Mouse (Mus musculus): ENCODE results near the gene Brap. TPM values are rescaled to one million over a fixed set of nuclear protein-coding genes. Genes with fewer than 3 reads are reported as not detected.
"Not testable (repeated sequence)": the region's sequence is repeated elsewhere in the genome, so short reads cannot be mapped to it uniquely, and the experiment has no call there.

The Brap gene
- total RNA-seq (2015) (18.2 and 26.3 TPM in 2 replicates), total RNA-seq (2017) (42.6 and 51.3 TPM in 2 replicates)

GRCm38 (mm10) chr5:121660059-121660896, at the start of gene Brap, which contains the start of gene Acad10:
Gene Brap, plus strand, starts transcription at chr5:121660563.
Gene Acad10, minus strand, starts transcription at chr5:121660514.
- peak; percentile 87 for ATAC-seq (replicated peaks; ENCODE audit: poor library complexity)

- ATAC-seq (replicated peaks; ENCODE audit: poor library complexity) = no peak
These were observed 48.3 kb upstream of the Brap start for GRCm38 (mm10) chr5:121612036-121612435.

GRCm38 (mm10) chr5:121614921-121615320, 45.4 kb upstream of the Brap start:
- ATAC-seq (replicated peaks; ENCODE audit: poor library complexity) = not testable (repeated sequence)

- peak; percentile 84 for ATAC-seq (replicated peaks; ENCODE audit: poor library complexity)
These were observed 41.5 kb upstream of the Brap start, which contains the start of gene Acad12 for GRCm38 (mm10) chr5:121618592-121619513. Gene Acad12, minus strand, starts transcription at chr5:121618938.

GRCm38 (mm10) chr5:121621102-121621501, 39.3 kb upstream of the Brap start:
- ATAC-seq (replicated peaks; ENCODE audit: poor library complexity) = no peak

GRCm38 (mm10) chr5:121623241-121623640, 37.1 kb upstream of the Brap start:
- no peak for ATAC-seq (replicated peaks; ENCODE audit: poor library complexity)

- peak; percentile 85 for ATAC-seq (replicated peaks; ENCODE audit: poor library complexity)
These were observed 32.5 kb upstream of the Brap start for GRCm38 (mm10) chr5:121627871-121628270.

- ATAC-seq (replicated peaks; ENCODE audit: poor library complexity) = not testable (repeated sequence)
These were observed 29.2 kb upstream of the Brap start for GRCm38 (mm10) chr5:121631106-121631647.

- ATAC-seq (replicated peaks; ENCODE audit: poor library complexity) = no peak
These were observed 27.6 kb upstream of the Brap start for GRCm38 (mm10) chr5:121632804-121633203.

GRCm38 (mm10) chr5:121634668-121635067, 25.7 kb upstream of the Brap start:
- ATAC-seq (replicated peaks; ENCODE audit: poor library complexity) = no peak

GRCm38 (mm10) chr5:121637296-121637695, 23.1 kb upstream of the Brap start:
- ATAC-seq (replicated peaks; ENCODE audit: poor library complexity) = no peak

GRCm38 (mm10) chr5:121639601-121640000, 20.8 kb upstream of the Brap start:
- ATAC-seq (replicated peaks; ENCODE audit: poor library complexity) = no peak

GRCm38 (mm10) chr5:121649134-121649533, 11.2 kb upstream of the Brap start:
- ATAC-seq (replicated peaks; ENCODE audit: poor library complexity) = no peak

- ATAC-seq (replicated peaks; ENCODE audit: poor library complexity) = no peak
These were observed 5.8 kb upstream of the Brap start for GRCm38 (mm10) chr5:121654526-121654925.

GRCm38 (mm10) chr5:121656866-121657265, 3.5 kb upstream of the Brap start:
- ATAC-seq (replicated peaks; ENCODE audit: poor library complexity) = not testable (repeated sequence)

- ATAC-seq (replicated peaks; ENCODE audit: poor library complexity) = not testable (repeated sequence)
These were observed 2.7 kb upstream of the Brap start for GRCm38 (mm10) chr5:121657656-121658055.

GRCm38 (mm10) chr5:121660897-121661254, 513 bp downstream of the Brap start:
- peak; percentile 32 for ATAC-seq (replicated peaks; ENCODE audit: poor library complexity)

- no peak for ATAC-seq (replicated peaks; ENCODE audit: poor library complexity)
These were observed 1.1 kb downstream of the Brap start for GRCm38 (mm10) chr5:121661494-121661893.

GRCm38 (mm10) chr5:121663456-121663855, 3.1 kb downstream of the Brap start:
- ATAC-seq (replicated peaks; ENCODE audit: poor library complexity) = no peak

- no peak for ATAC-seq (replicated peaks; ENCODE audit: poor library complexity)
These were observed 3.7 kb downstream of the Brap start for GRCm38 (mm10) chr5:121664078-121664477.

- ATAC-seq (replicated peaks; ENCODE audit: poor library complexity) = no peak
These were observed 4.6 kb downstream of the Brap start for GRCm38 (mm10) chr5:121664971-121665370.

All from megakaryocyte progenitor cell, adult 5-6 weeks (primary cell).